Mouse (Mus musculus) kidney, embryonic 15.5 days (tissue): ENCODE results near the gene Retreg1. TPM values are rescaled to one million over a fixed set of nuclear protein-coding genes. Genes with fewer than 3 reads are reported as not detected.

ENCODE experiments used
- ATAC-seq: fragments of 200-750 bp; cut with Nextera tagmentation; replicated peaks from 2 replicates; pipeline ENCODE4 v1.8.0; 2017; ENCODE audit warnings: moderate TSS enrichment; ENCODE audit not compliant: low FRiP score
- H3K27ac ChIP-seq: fragments of 300-500 bp; sonication (generic); 2 replicates; pipeline ENCODE4 v1.5.1; 2015; ENCODE audit warnings: mild to moderate bottlenecking, inconsistent platforms
- H3K27me3 ChIP-seq: fragments of 300-500 bp; sonication (generic); 2 replicates; pipeline ENCODE4 v1.6.1; 2015; ENCODE audit warnings: inconsistent platforms
- H3K36me3 ChIP-seq: fragments of 300-500 bp; sonication (generic); 2 replicates; pipeline ENCODE4 v1.6.1; 2015; ENCODE audit warnings: inconsistent platforms
- H3K4me1 ChIP-seq: fragments of 300-500 bp; sonication (generic); 2 replicates; pipeline ENCODE4 v1.6.1; 2015; ENCODE audit warnings: inconsistent platforms
- H3K4me2 ChIP-seq: fragments of 300-500 bp; sonication (generic); 2 replicates; pipeline ENCODE4 v1.6.1; 2015; ENCODE audit warnings: moderate library complexity, mild to moderate bottlenecking, inconsistent platforms
- H3K4me3 ChIP-seq: fragments of 300-500 bp; sonication (generic); replicated peaks from 2 replicates; pipeline ENCODE4 v1.5.1; 2015; ENCODE audit warnings: mild to moderate bottlenecking, inconsistent platforms
- H3K9ac ChIP-seq: fragments of 300-500 bp; sonication (generic); 2 replicates; pipeline ENCODE4 v1.6.1; 2015; ENCODE audit warnings: mild to moderate bottlenecking, inconsistent platforms
- H3K9me3 ChIP-seq: fragments of 300-500 bp; sonication (generic); replicated peaks from 2 replicates; pipeline ENCODE4 v1.6.1; 2016; ENCODE audit warnings: inconsistent platforms
- WGBS: fragments of 180-500 bp; shearing (Covaris S2); methylation state at CpG from one replicate; pipeline ENCODE4 v1.1.7; 2015; ENCODE audit warnings: mixed read lengths; 5-methylcytosine and 5-hydroxymethylcytosine counted together
- polyA plus RNA-seq: library from polyadenylated mRNA; unstranded; fragments of >200 nt; fragmentation: Nextera tagmentation; extraction: Ambion mirVana; gene quantifications from 2 replicates; pipeline ENCODE4 v1.2.1, GENCODE M21; 2015

Gene Retreg1
- polyA plus RNA-seq, 1 experiment from 2014 or later, result 16.1 TPM

GRCm38 (mm10) chr15:25941514-25941913 lies 98.5 kb downstream of the Retreg1 start:
- no peak for ATAC-seq
- Histone ChIP-seq H3K9me3 (no peaks in the 10 kb centered on the region), H3K4me1 (peaks cover 9% of the 10 kb centered on the region), H3K9ac (no peak overlapping the region), H3K4me2 (no peak overlapping the region), H3K4me3 (no peak overlapping the region), H3K27me3 (peaks cover 8% of the 10 kb centered on the region; the same call in 1 of the 2 replicates), H3K36me3 (no peaks in the 10 kb centered on the region), H3K27ac (no peak overlapping the region)
- 88% methylated on average over 11 of the region's 11 CpGs for WGBS

- peaks cover 9% of the 10 kb centered on the region for H3K4me1 ChIP-seq
- ATAC-seq, result no peak
- no peaks in the 10 kb centered on the region for H3K36me3 ChIP-seq
- H3K4me3 ChIP-seq, result no peak overlapping the region
- 82% methylated on average over 4 of the region's 4 CpGs for WGBS
- peaks cover 8% of the 10 kb centered on the region; the same call in 1 of the 2 replicates for H3K27me3 ChIP-seq
- H3K27ac ChIP-seq, result no peak overlapping the region
- H3K9me3 ChIP-seq, result no peaks in the 10 kb centered on the region
- H3K9ac ChIP-seq, result no peak overlapping the region
- no peak overlapping the region for H3K4me2 ChIP-seq
Measured at GRCm38 (mm10) chr15:25942415-25942814, 99.4 kb downstream of the Retreg1 start.

- Histone ChIP-seq H3K9me3 (no peaks in the 10 kb centered on the region), H3K27me3 (peaks cover 8% of the 10 kb centered on the region; the same call in 1 of the 2 replicates), H3K4me3 (no peak overlapping the region), H3K36me3 (no peaks in the 10 kb centered on the region), H3K4me1 (peaks cover 9% of the 10 kb centered on the region), H3K27ac (no peak overlapping the region), H3K4me2 (no peak overlapping the region), H3K9ac (no peak overlapping the region)
- 74% methylated on average over 15 of the region's 15 CpGs for WGBS
- ATAC-seq, result no peak
Measured at GRCm38 (mm10) chr15:25943386-25944137, 100.6 kb downstream of the Retreg1 start.

- ATAC-seq, result peak; percentile 44; the same call in 1 of the 2 replicates
Measured at GRCm38 (mm10) chr15:25945224-25945623, 102.2 kb downstream of the Retreg1 start.

GRCm38 (mm10) chr15:25946482-25946881 lies 103.5 kb downstream of the Retreg1 start:
- Histone ChIP-seq H3K4me3 (no peak overlapping the region), H3K4me2 (no peak overlapping the region), H3K27ac (no peak overlapping the region), H3K9ac (no peak overlapping the region), H3K27me3 (0 out of 2 replicates have a peak, but pooled peaks cover 4% of the 10 kb centered on the region), H3K9me3 (no peaks in the 10 kb centered on the region), H3K4me1 (no peaks in the 10 kb centered on the region), H3K36me3 (no peaks in the 10 kb centered on the region)
- WGBS, result 85% methylated on average over 7 of the region's 7 CpGs
- no peak for ATAC-seq

More at GRCm38 (mm10) chr15:25945224-25945623, 102.2 kb downstream of the Retreg1 start:
- peaks cover 8% of the 10 kb centered on the region for H3K4me1 ChIP-seq
- 0 out of 2 replicates have a peak, but pooled peaks cover 4% of the 10 kb centered on the region for H3K27me3 ChIP-seq
- H3K27ac ChIP-seq, result no peak overlapping the region
- H3K4me3 ChIP-seq, result no peak overlapping the region
- no peaks in the 10 kb centered on the region for H3K9me3 ChIP-seq
- H3K9ac ChIP-seq, result no peak overlapping the region
- 52% methylated on average over 8 of the region's 8 CpGs for WGBS
- H3K36me3 ChIP-seq, result no peaks in the 10 kb centered on the region
- no peak overlapping the region for H3K4me2 ChIP-seq

- H3K4me1 ChIP-seq, result no peaks in the 10 kb centered on the region
- no peak overlapping the region for H3K4me2 ChIP-seq
- 89% methylated on average over 8 of the region's 8 CpGs for WGBS
- no peak overlapping the region for H3K9ac ChIP-seq
- no peak overlapping the region for H3K4me3 ChIP-seq
- no peaks in the 10 kb centered on the region for H3K9me3 ChIP-seq
- H3K27ac ChIP-seq, result no peak overlapping the region
- ATAC-seq, result no peak
- no peaks in the 10 kb centered on the region for H3K27me3 ChIP-seq
- H3K36me3 ChIP-seq, result no peaks in the 10 kb centered on the region
Measured at GRCm38 (mm10) chr15:25947383-25947782, 104.4 kb downstream of the Retreg1 start.

- H3K4me3 ChIP-seq, result no peak overlapping the region
- no peaks in the 10 kb centered on the region for H3K4me1 ChIP-seq
- WGBS, result 80% methylated on average over 26 of the region's 26 CpGs
Measured at GRCm38 (mm10) chr15:25948257-25949223, 105.6 kb downstream of the Retreg1 start.

GRCm38 (mm10) chr15:25949696-25950095 lies 106.7 kb downstream of the Retreg1 start:
- Histone ChIP-seq H3K27ac (no peak overlapping the region), H3K4me2 (no peak overlapping the region), H3K27me3 (no peaks in the 10 kb centered on the region), H3K4me3 (no peak overlapping the region), H3K9ac (no peak overlapping the region), H3K36me3 (no peaks in the 10 kb centered on the region), H3K4me1 (no peaks in the 10 kb centered on the region), H3K9me3 (no peaks in the 10 kb centered on the region)
- ATAC-seq, result no peak
- 85% methylated on average over 9 of the region's 9 CpGs for WGBS

More at GRCm38 (mm10) chr15:25948257-25949223, 105.6 kb downstream of the Retreg1 start:
- H3K9me3 ChIP-seq, result no peaks in the 10 kb centered on the region
- no peak overlapping the region for H3K9ac ChIP-seq
- H3K27me3 ChIP-seq, result no peaks in the 10 kb centered on the region
- no peak overlapping the region for H3K27ac ChIP-seq
- no peak overlapping the region for H3K4me2 ChIP-seq
- ATAC-seq, result no peak
- no peaks in the 10 kb centered on the region for H3K36me3 ChIP-seq

GRCm38 (mm10) chr15:25950584-25950983 lies 107.6 kb downstream of the Retreg1 start:
- no peak overlapping the region for H3K27ac ChIP-seq
- ATAC-seq, result no peak
- H3K4me1 ChIP-seq, result no peaks in the 10 kb centered on the region
- 78% methylated on average over 5 of the region's 5 CpGs for WGBS
- no peaks in the 10 kb centered on the region for H3K9me3 ChIP-seq
- no peak overlapping the region for H3K9ac ChIP-seq
- no peaks in the 10 kb centered on the region for H3K27me3 ChIP-seq
- no peak overlapping the region for H3K4me2 ChIP-seq
- no peak overlapping the region for H3K4me3 ChIP-seq
- no peaks in the 10 kb centered on the region for H3K36me3 ChIP-seq

- H3K4me2 ChIP-seq, result no peak overlapping the region
- H3K4me3 ChIP-seq, result no peak overlapping the region
- H3K27me3 ChIP-seq, result no peaks in the 10 kb centered on the region
- H3K36me3 ChIP-seq, result no peaks in the 10 kb centered on the region
- no peaks in the 10 kb centered on the region for H3K9me3 ChIP-seq
- no peak for ATAC-seq
- no peak overlapping the region for H3K27ac ChIP-seq
- 0 out of 2 replicates have a peak, but pooled peaks cover 2% of the 10 kb centered on the region for H3K4me1 ChIP-seq
- H3K9ac ChIP-seq, result no peak overlapping the region
- 83% methylated on average over 4 of the region's 4 CpGs for WGBS
Measured at GRCm38 (mm10) chr15:25951037-25951436, 108.1 kb downstream of the Retreg1 start.

GRCm38 (mm10) chr15:25956001-25956400 lies 113.0 kb downstream of the Retreg1 start:
- H3K4me2 ChIP-seq, result no peak overlapping the region
- H3K9ac ChIP-seq, result no peak overlapping the region
- H3K27me3 ChIP-seq, result no peaks in the 10 kb centered on the region
- no peak; the same call in 1 of the 2 replicates for ATAC-seq
- no peak overlapping the region for H3K4me3 ChIP-seq
- H3K4me1 ChIP-seq, result peaks cover 14% of the 10 kb centered on the region; the same call in 1 of the 2 replicates
- H3K9me3 ChIP-seq, result no peaks in the 10 kb centered on the region
- WGBS, result 73% methylated on average over 5 of the region's 5 CpGs
- H3K27ac ChIP-seq, result peak overlapping the region; percentile 7; the same call in 1 of the 2 replicates
- H3K36me3 ChIP-seq, result no peaks in the 10 kb centered on the region
